Mouse (Mus musculus): ENCODE measurements around the gene Mapk8ip2. TPM values are rescaled to one million over a fixed set of nuclear protein-coding genes. Genes with fewer than 3 reads are reported as not detected.

Gene Mapk8ip2
- polyA plus RNA-seq, 2 experiments from 2014 or later = 0.32 to 0.44 TPM

- ATAC-seq = peak; percentile 43
Measured at GRCm38 (mm10) chr15:89452906-89453864, 528 bp upstream of the Mapk8ip2 start.

- no peak for ATAC-seq
Measured at GRCm38 (mm10) chr15:89454857-89455256, 1.1 kb downstream of the Mapk8ip2 start.

- ATAC-seq = no peak
Measured at GRCm38 (mm10) chr15:89455642-89456041, 1.9 kb downstream of the Mapk8ip2 start.

- ATAC-seq = peak; percentile 62
Measured at GRCm38 (mm10) chr15:89458942-89459341, 5.2 kb downstream of the Mapk8ip2 start.

- no peak for ATAC-seq
Measured at GRCm38 (mm10) chr15:89459821-89460220, 6.1 kb downstream of the Mapk8ip2 start.

GRCm38 (mm10) chr15:89460298-89460697 lies 6.6 kb downstream of the Mapk8ip2 start:
- no peak for ATAC-seq

GRCm38 (mm10) chr15:89461321-89461720 lies 7.6 kb downstream of the Mapk8ip2 start:
- ATAC-seq = no peak

- no peak for ATAC-seq
Measured at GRCm38 (mm10) chr15:89462176-89462575, 8.5 kb downstream of the Mapk8ip2 start.

GRCm38 (mm10) chr15:89463334-89464235 lies 9.9 kb downstream of the Mapk8ip2 start:
- ATAC-seq = no peak

- no peak for ATAC-seq
Measured at GRCm38 (mm10) chr15:89465052-89465451, 11.3 kb downstream of the Mapk8ip2 start.

GRCm38 (mm10) chr15:89468577-89468976 lies 14.9 kb downstream of the Mapk8ip2 start:
- ATAC-seq = peak; percentile 67

GRCm38 (mm10) chr15:89471476-89471875 lies 17.8 kb downstream of the Mapk8ip2 start:
- ATAC-seq = no peak

GRCm38 (mm10) chr15:89473370-89473769 lies 19.7 kb downstream of the Mapk8ip2 start:
- no peak for ATAC-seq

- ATAC-seq = no peak
Measured at GRCm38 (mm10) chr15:89473921-89474320, 20.2 kb downstream of the Mapk8ip2 start.

- ATAC-seq = no peak
Measured at GRCm38 (mm10) chr15:89474596-89475292, 21.0 kb downstream of the Mapk8ip2 start.

- ATAC-seq = no peak
Measured at GRCm38 (mm10) chr15:89475293-89475600, 21.5 kb downstream of the Mapk8ip2 start.

GRCm38 (mm10) chr15:89475611-89476474 lies 22.1 kb downstream of the Mapk8ip2 start:
- ATAC-seq = peak; percentile 98

- ATAC-seq = peak; percentile 39
Measured at GRCm38 (mm10) chr15:89476475-89476815, 22.7 kb downstream of the Mapk8ip2 start.

GRCm38 (mm10) chr15:89477091-89477491 lies 23.4 kb downstream of the Mapk8ip2 start, which contains the start of gene Arsa:
TSS of gene Arsa (minus strand) at chr15:89477425.
- ATAC-seq = no peak

- ATAC-seq = no peak
Measured at GRCm38 (mm10) chr15:89477806-89478205, 24.1 kb downstream of the Mapk8ip2 start.

GRCm38 (mm10) chr15:89478622-89479021 lies 24.9 kb downstream of the Mapk8ip2 start:
- ATAC-seq = no peak

GRCm38 (mm10) chr15:89480584-89480983 lies 26.9 kb downstream of the Mapk8ip2 start:
- ATAC-seq = no peak
